Mouse (Mus musculus) spleen, adult 18-20 months (tissue): ENCODE data around the gene Hdx.
A peak's percentile ranks its signal among the peaks of the same experiment; 100 is the strongest.

Experiments
- DNase-seq, 2 experiments: peaks; one replicate each; pipeline ENCODE4 v3.0.0; 2022; ENCODE audit warnings: mixed read lengths in 2 of 2

Hdx gene

DNA sequence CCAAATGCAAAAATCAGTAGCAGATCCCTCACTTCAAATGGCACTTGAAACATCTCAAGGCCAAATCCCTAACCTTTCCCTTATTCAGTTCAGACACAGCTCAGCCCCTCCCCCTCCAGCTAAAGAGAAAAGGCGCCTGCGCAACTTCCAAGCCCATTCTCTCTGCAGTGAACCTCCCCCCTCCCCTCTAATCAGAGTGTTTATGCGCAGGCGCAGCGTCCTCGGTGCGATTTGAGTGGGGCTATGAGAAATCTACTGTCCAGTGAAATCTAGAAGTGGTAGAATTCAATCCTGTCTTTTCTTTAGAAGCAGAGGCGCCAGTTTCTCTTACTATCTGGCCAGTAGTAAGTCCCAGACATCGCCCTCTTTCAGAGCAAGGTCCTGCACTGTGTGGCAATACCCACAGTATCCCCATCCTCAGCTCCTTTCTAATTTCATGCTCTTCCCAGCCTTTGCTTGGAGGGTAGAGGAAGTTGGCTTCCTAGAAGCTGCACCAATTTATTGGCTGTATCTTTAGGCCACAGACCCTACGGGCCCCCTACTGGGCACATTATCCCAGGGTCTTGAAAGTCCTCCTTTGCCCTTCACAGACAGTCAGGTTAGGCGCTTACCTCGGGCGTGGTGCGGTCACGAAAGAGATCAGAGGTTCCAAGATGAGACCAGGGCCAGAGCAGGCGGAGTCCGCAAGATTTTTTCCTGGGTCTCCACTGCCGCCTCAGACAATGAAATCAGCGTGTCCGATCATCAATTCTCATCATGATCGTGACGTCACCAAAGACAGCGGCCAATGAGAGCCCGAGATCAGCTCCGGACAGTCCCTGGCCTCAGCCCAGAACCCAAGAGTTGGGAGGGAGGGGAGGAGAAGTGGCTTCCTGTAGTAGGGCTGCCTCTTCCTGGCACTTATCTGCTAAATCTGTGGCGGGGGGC lies at the start of gene Hdx:
Gene Hdx, minus strand, starts transcription at position 724 of the 927 bp plus-strand sequence.
- peak in 1 of 2 experiments; percentile 0 for DNase-seq

DNA sequence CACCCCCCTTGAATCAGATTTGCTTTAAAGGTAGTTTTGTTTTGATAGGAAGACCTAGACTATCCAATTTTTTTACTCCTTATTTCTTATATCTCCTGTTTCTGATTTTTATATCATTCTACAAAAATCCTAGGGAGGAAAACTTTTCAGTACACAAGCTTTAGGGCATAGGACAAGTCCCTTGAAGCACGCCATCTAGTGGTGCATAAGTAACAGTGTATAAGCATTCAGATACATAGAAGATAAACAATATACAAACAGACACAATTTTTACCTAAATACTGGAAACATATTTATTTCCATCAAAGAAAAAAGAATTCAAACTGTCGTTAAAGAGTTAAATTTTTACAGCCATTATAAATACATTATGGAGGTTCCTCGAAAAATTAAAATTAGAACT lies 11.2 kb downstream of the Hdx start:
- no peak for DNase-seq

DNA sequence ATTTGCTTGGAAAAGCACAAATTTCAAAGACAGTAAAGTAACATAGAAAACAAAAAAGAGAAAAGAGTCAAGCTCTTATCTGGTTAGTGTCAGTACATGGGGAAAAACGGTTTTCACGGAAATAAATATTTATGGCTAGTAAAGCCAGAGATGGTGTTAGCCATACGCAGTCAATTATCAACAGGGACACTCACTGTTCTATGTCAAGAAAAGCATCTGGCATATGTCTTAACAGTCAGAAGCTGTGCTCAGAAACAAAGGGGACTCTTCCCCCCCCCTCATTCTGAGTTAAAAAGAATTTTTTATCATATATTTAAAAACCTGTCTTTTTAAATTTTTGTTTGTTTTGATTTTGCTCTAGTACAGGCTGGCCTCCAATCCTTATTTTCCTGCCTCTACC lies 25.2 kb downstream of the Hdx start:
- DNase-seq = no peak

DNA sequence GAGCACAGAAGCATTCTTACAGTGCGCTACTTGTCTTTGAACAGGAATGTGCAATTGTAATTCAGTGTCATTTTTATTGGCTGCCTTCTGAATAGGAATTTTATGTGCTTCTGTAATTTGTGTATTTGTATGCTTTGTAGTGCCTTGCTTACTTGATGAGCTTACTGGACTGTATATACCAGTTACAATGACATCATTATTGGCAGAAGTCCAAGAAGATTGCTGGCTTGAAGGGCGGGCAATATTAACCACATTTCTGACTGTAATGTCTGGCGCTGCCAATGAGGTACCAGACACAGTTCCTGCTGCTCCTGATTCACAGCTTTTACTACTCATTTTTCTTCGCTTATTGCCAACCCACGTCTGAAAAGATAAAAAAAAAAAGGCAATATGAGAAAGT lies 36.5 kb downstream of the Hdx start:
- no peak for DNase-seq

DNA sequence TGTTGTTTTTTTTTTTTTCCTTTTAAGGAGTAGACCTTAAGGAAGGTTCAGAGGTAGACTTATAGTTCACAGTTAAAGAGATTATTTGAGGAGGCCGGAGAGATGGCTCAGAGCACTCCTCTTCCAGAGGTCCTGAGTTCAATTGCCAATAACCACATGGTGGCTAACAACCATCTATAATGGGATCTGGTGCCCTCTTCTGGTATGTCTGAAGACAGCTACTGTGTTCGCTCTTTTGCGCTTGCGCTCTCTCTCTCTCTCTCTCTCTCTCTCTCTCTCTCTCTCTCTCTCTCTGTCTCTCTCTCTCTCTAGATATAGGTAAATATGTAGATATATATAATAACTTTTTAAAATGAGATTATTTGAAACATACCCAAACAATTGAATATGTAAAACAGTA lies 38.2 kb downstream of the Hdx start:
- DNase-seq = no peak

DNA sequence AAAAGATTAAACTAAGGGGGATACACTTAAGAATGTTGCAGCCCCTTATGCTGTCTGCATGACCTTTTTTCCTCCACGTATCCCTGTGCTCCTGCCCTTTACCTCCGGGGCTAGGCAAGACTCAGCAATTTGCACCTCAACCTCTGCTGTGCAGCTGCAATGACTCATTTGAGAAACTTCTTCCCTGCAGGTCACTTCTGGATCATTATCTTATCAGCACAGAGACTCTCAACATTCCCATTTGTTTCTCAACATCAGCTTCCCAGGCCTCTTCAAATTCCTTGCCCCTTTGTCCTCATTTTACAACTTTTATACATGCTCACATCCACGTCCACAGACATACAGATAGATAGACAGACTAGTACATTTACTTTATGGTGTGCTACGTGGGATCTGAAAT lies 51.9 kb downstream of the Hdx start:
- DNase-seq = no peak

DNA sequence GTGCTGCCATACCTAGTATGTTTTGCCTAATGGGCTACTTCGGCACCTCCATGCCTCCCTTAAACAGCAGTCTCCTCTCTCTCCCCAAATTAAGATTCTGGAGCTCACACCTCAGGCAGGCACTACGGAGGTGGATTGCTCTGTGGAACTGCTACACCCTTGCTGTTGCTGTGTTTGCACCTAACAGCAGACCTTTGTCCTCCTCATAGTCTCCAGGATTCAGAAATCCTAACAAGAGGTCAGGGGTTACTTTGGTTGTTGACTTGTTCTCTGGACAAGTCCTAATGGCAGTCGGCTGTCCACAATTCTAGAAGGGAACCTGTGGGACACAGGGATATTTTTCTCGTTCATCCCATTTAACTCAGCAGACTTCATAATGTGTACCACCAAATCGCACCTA lies 56.3 kb downstream of the Hdx start:
- DNase-seq = no peak

DNA sequence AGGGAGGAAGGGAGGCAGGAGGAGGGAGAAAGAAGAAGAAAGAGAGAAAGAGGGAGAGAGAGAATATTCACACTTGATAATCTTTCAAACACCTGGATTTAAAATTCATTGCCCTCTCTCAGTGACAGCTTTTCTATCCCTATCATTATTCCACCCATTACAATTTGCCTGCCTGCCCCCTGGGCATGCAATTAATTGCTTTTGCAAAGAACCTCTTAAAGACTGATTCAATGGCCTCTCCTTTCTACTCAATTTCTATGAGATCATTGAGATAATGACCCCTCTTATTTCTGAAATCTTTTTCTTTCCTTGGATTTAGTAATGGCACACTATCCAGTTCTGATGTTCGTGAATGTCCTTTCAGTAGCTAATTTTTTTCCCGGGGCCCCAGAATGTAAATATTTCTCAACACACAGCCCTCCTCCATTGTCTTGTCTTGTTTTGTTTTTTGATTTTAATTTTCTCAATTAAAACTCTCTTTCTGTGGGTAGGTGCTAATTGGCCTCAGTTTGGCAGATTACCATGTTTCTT lies 99.2 kb downstream of the Hdx start:
- DNase-seq = no peak

DNA sequence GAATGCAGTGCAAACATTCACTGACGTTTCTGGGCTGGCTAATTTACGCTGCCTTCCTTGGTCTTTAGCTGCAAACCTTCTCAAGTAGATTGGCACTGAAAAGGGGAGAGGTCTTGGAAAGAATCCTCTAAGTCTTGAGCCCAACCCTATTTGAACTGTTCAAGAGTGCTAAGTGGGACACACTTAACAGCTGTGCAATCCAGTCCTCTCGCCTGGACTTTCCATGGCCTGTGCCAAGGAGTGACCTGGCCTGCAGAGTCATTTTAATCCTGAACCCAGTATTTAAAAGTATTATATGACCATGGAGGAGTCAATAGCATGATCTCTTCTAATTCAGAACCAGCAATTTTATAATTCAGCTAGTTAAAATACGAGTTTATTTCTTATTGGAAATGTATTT lies 109.3 kb downstream of the Hdx start:
- no peak for DNase-seq

DNA sequence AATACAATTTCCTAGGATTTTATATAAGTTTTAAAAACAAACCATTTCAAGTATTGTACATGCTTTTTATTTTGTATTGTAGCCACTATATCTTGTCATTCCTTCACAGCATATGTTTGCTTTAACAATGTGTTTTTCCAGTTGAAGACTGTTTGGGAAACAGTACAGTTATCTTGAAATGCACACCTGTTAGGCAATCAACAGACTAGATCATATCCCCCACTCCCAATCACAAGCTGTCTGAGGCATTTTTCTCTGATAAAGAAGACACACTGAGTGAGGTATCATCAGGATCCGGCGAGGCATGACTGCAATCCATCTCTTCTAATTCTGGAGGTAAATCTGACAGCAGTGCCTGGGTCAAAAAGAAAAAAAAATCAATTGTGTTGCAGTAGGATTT lies 119.8 kb downstream of the Hdx start:
- DNase-seq = no peak

DNA sequence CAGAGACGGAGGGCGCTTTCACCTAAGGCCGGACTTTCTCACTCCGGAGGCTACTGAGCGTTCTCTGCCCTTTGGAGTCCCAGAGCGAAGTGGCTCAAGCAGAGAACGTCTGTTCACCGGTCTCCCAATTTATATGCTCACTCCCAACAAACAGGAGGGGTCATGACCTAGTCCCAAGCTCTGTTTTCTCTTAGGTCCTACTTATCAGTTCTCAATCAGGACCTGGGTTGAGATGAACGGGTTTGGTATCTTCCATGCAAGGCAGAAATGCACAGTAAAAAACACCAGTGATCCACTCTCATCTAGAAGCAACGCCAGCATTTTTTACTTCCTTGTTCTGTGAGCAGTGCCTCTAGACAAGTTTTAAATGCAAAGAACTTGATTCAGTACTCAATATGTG lies 159.0 kb downstream of the Hdx start, which contains the start of gene Rps6ka6:
Gene Rps6ka6, minus strand, starts transcription at position 101 of the 400 bp plus-strand sequence.
- no peak for DNase-seq
